Mouse (Mus musculus) c-Kit-positive CD71-negative TER-119-negative erythroid progenitor cells, embryonic 14.5 days (primary cell): ENCODE measurements around the gene Coq10b.

Experiments used
- DNase-seq: peaks from one replicate; pipeline ENCODE4 v3.0.0-alpha.2; 2013; ENCODE audit warnings: low read depth

The Coq10b gene

DNA sequence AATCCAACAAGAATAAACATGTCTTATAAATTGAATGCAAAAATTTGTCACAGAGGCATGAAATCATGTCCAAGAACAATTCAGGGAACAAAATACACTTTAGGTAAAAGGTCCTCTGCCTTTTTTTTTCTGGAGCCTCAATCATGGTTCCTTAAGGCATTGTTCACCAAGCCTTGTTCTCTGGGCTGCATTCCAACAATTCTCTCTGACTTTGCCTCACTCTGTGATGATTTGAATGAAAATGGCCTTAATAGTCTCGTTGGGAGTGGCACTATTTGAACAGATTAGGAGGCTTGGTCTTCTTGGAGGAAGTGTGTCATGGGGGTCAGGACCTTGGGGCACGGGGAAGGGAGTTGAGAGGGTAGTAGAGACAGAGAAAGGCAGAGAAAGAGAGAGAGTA is 55.9 kb downstream of the Coq10b start:
- DNase-seq = no peak

DNA sequence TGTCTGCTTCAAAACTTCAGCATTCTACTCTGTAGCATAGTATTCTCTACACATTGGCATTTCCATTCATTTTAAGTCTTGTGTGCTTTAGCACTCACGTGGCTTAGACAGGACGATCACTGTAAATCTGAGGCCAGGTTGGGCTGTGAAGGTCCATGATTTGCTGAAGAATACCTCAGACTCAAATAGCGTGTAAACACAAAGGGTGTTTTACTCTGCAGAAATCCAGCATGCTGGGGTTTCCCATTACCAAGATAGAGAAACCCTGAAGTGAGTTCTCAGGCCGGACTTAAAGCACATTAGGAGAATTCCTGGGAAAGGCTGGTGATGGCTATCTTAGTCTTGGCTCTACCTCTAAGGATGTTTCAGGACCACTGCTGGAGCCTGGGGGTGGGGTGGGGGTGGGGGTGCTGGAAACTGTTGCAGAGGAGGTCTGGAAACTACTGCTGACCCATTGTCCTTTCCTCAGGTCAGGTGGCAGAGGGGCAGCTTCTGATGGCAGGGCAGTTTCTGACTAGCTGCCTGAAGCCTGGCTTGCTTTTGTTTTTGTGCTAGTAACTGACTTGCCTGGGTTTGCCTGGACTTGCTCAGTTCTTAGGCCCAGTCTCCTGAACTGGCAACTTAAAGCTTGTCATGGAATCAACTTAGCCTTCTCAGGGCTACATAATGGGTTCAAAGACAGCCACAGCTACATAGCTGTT is 56.6 kb downstream of the Coq10b start:
- no peak for DNase-seq
